Mouse (Mus musculus): ENCODE results near the gene Oaz2. TPM values are rescaled to one million over a fixed set of nuclear protein-coding genes. Genes with fewer than 3 reads are reported as not detected.

Gene Oaz2
- polyA plus RNA-seq (2017; shearing (Covaris generic)), result 135 TPM

GRCm38 (mm10) chr9:65667701-65668100 is at the start of gene Oaz2:
Gene Oaz2 (plus strand): TSS chr9:65668001.

DNA sequence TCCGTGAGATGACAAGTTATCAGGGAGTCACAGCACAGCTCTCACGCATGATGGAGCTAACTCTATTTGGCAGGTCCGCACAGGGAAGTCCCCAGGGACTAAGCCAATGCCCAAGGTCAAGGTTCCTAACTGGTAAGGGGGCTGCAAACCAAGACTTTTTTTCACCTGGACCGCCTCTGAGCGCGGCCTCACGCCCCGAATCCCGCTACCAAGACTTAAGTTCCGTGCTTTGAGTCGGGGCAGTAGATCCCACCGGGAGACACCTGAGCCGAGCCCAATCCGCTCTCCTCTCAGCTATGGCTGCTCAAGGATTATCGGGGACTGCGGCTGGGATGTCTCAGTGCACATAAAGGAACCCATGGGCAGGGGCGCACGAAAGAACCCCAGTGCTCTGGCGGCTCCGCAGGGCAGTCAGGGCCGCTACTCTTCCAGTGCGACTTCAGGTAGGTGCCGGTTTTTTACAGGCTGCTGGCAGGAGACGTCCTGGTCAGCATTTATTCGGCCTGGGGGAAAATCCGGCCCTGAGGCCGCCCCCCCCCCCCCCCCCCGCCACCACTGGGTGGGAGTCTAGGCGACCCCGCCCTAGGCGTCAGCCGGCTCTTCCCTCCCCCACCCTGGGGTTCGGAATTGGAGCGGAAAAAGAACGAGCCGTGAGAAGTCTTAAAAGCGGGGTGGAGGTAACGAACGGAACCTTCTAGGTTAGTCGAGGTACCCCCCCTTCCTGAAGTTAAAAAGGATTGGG is 38.6 kb upstream of the Oaz2 start, which contains the start of gene Rbpms2:
Gene Rbpms2 (plus strand): TSS at position 624 of the 742 bp plus-strand sequence.

Other genes with a start within 250 kb of the Oaz2 start
- gene Slc51b, start 245.0 kb upstream of the Oaz2 start, polyA plus RNA-seq (2017; shearing (Covaris generic)), result not detected
- 45.0 TPM for gene Mtfmt, start 232.2 kb upstream of the Oaz2 start, polyA plus RNA-seq (2017; shearing (Covaris generic))
- gene Spg21, start 207.1 kb upstream of the Oaz2 start, polyA plus RNA-seq (2017; shearing (Covaris generic)), result 86.3 TPM
- not detected for gene Ankdd1a, start 147.8 kb upstream of the Oaz2 start, polyA plus RNA-seq (2017; shearing (Covaris generic))
- gene Plekho2, start 88.0 kb upstream of the Oaz2 start, polyA plus RNA-seq (2017; shearing (Covaris generic)), result 91.5 TPM
- gene Pif1, start 80.8 kb upstream of the Oaz2 start, polyA plus RNA-seq (2017; shearing (Covaris generic)), result 0.35 TPM
- 0.95 TPM for gene Rbpms2, start 38.4 kb upstream of the Oaz2 start, polyA plus RNA-seq (2017; shearing (Covaris generic))
- gene Zfp609, start 159.6 kb downstream of the Oaz2 start, polyA plus RNA-seq (2017; shearing (Covaris generic)), result 5.0 TPM
- gene Pclaf, start 222.2 kb downstream of the Oaz2 start, polyA plus RNA-seq (2017; shearing (Covaris generic)), result 21.6 TPM
- gene Trip4, start 240.8 kb downstream of the Oaz2 start, polyA plus RNA-seq (2017; shearing (Covaris generic)), result 44.4 TPM
- 47.8 TPM for gene Csnk1g1, start 240.9 kb downstream of the Oaz2 start, polyA plus RNA-seq (2017; shearing (Covaris generic))